Mouse (Mus musculus) brain, adult 2 months (tissue): Measurements from ENCODE around the gene Glb1l2.
A peak's percentile ranks its signal among the peaks of the same experiment; 100 is the strongest.

ENCODE experiments used
- DNase-seq: peaks from one replicate; pipeline ENCODE4 v3.0.0; 2011; ENCODE audit warnings: low read depth, low spot score

Gene Glb1l2

GRCm38 (mm10) chr9:26733206-26733891 is 72.9 kb downstream of the Glb1l2 start, which contains the start of gene B3gat1:
Gene B3gat1, plus strand, starts transcription at chr9:26733728.
- peak; percentile 66 for DNase-seq

GRCm38 (mm10) chr9:26728556-26728955 is 77.7 kb downstream of the Glb1l2 start:
- DNase-seq = peak; percentile 86

GRCm38 (mm10) chr9:26727445-26727844 is 78.8 kb downstream of the Glb1l2 start:
- no peak for DNase-seq

GRCm38 (mm10) chr9:26725709-26726108 is 80.6 kb downstream of the Glb1l2 start:
- no peak for DNase-seq

GRCm38 (mm10) chr9:26721771-26722170 is 84.5 kb downstream of the Glb1l2 start:
- peak; percentile 74 for DNase-seq

GRCm38 (mm10) chr9:26718388-26718787 is 87.9 kb downstream of the Glb1l2 start:
- DNase-seq = no peak
